Mouse (Mus musculus) hindbrain, embryonic 15.5 days (tissue): Measurements from ENCODE around the gene Insyn1. TPM values are rescaled to one million over a fixed set of nuclear protein-coding genes. Genes with fewer than 3 reads are reported as not detected.
A peak's percentile ranks its signal among the peaks of the same experiment; 100 is the strongest.

Source experiments
- ATAC-seq: fragments of 200-750 bp; cut with Nextera tagmentation; 2 replicates; pipeline ENCODE4 v1.8.0; 2017; ENCODE audit warnings: low read depth, moderate number of reproducible peaks, moderate TSS enrichment; ENCODE audit not compliant: low FRiP score
- H3K27ac ChIP-seq: fragments of 300-500 bp; sonication (generic); replicated peaks from 2 replicates; pipeline ENCODE4 v1.5.1; 2015; ENCODE audit warnings: mild to moderate bottlenecking, inconsistent platforms
- H3K27me3 ChIP-seq: fragments of 300-500 bp; sonication (generic); 2 replicates; pipeline ENCODE4 v1.6.1; 2015; ENCODE audit warnings: control low read depth, inconsistent platforms
- H3K36me3 ChIP-seq: fragments of 300-500 bp; sonication (generic); 2 replicates; pipeline ENCODE4 v1.6.1; 2015; ENCODE audit warnings: control low read depth, inconsistent platforms
- H3K4me1 ChIP-seq: fragments of 300-500 bp; sonication (generic); replicated peaks from 2 replicates; pipeline ENCODE4 v1.6.1; 2015; ENCODE audit warnings: control low read depth, inconsistent platforms
- H3K4me2 ChIP-seq: fragments of 300-500 bp; sonication (generic); 2 replicates; pipeline ENCODE4 v1.6.1; 2015; ENCODE audit warnings: moderate library complexity, mild to moderate bottlenecking, inconsistent platforms
- H3K4me3 ChIP-seq: fragments of 300-500 bp; sonication (generic); 2 replicates; pipeline ENCODE4 v1.5.1; 2015; ENCODE audit warnings: mild to moderate bottlenecking, inconsistent platforms
- H3K9ac ChIP-seq: fragments of 300-500 bp; sonication (generic); 2 replicates; pipeline ENCODE4 v1.6.1; 2015; ENCODE audit warnings: inconsistent platforms
- H3K9me3 ChIP-seq: fragments of 300-500 bp; sonication (generic); 2 replicates; pipeline ENCODE4 v1.6.1; 2016; ENCODE audit warnings: control low read depth, inconsistent platforms
- WGBS: fragments of 180-500 bp; shearing (Covaris S2); methylation state at CpG from one replicate; pipeline ENCODE4 v1.1.7; 2015; 5-methylcytosine and 5-hydroxymethylcytosine counted together
- polyA plus RNA-seq: library from polyadenylated mRNA; unstranded; fragments of >200 nt; fragmentation: Nextera tagmentation; extraction: Ambion mirVana; gene quantifications from 2 replicates; pipeline ENCODE4 v1.2.1, GENCODE M21; 2015

Insyn1 gene
- polyA plus RNA-seq, 1 experiment from 2014 or later, result 14.5 TPM

GRCm38 (mm10) chr9:58519953-58520352 lies 31.6 kb downstream of the Insyn1 start:
- Histone ChIP-seq H3K9me3 (no peaks in the 10 kb centered on the region), H3K4me3 (no peak overlapping the region), H3K4me1 (peaks cover 8% of the 10 kb centered on the region; the same call in 1 of the 2 replicates), H3K27ac (no peak overlapping the region), H3K9ac (no peak overlapping the region), H3K4me2 (no peak overlapping the region), H3K36me3 (0 out of 2 replicates have a peak, but pooled peaks cover 3% of the 10 kb centered on the region), H3K27me3 (no peaks in the 10 kb centered on the region)
- 78% methylated on average over 3 of the region's 3 CpGs for WGBS
- ATAC-seq, result no peak

GRCm38 (mm10) chr9:58520816-58521581 lies 32.6 kb downstream of the Insyn1 start:
- ATAC-seq, result no peak
- Histone ChIP-seq H3K4me3 (no peak overlapping the region), H3K36me3 (0 out of 2 replicates have a peak, but pooled peaks cover 3% of the 10 kb centered on the region), H3K4me2 (no peak overlapping the region), H3K4me1 (peaks cover 3% of the 10 kb centered on the region; the same call in 1 of the 2 replicates), H3K9me3 (no peaks in the 10 kb centered on the region), H3K27me3 (no peaks in the 10 kb centered on the region), H3K27ac (no peak overlapping the region), H3K9ac (no peak overlapping the region)
- WGBS, result 73% methylated on average over 5 of the region's 5 CpGs

- H3K27me3 ChIP-seq, result no peaks in the 10 kb centered on the region
These were observed 33.5 kb downstream of the Insyn1 start for GRCm38 (mm10) chr9:58521883-58522423.

GRCm38 (mm10) chr9:58525108-58525507 lies 36.7 kb downstream of the Insyn1 start:
- Histone ChIP-seq H3K36me3 (0 out of 2 replicates have a peak, but pooled peaks cover 9% of the 10 kb centered on the region), H3K9ac (no peak overlapping the region)

More at GRCm38 (mm10) chr9:58521883-58522423, 33.5 kb downstream of the Insyn1 start:
- H3K4me1 ChIP-seq, result peaks cover 3% of the 10 kb centered on the region; the same call in 1 of the 2 replicates
- no peak overlapping the region for H3K27ac ChIP-seq
- H3K9me3 ChIP-seq, result no peaks in the 10 kb centered on the region
- no peak overlapping the region for H3K4me2 ChIP-seq
- ATAC-seq, result no peak
- H3K4me3 ChIP-seq, result no peak overlapping the region
- H3K9ac ChIP-seq, result no peak overlapping the region
- 60% methylated on average over 4 of the region's 4 CpGs for WGBS
- 0 out of 2 replicates have a peak, but pooled peaks cover 3% of the 10 kb centered on the region for H3K36me3 ChIP-seq

GRCm38 (mm10) chr9:58527841-58528240 lies 39.4 kb downstream of the Insyn1 start:
- H3K4me2 ChIP-seq, result no peak overlapping the region
- no peak overlapping the region for H3K27ac ChIP-seq
- H3K9ac ChIP-seq, result no peak overlapping the region
- no peaks in the 10 kb centered on the region for H3K4me1 ChIP-seq
- 41% methylated on average over 4 of the region's 4 CpGs for WGBS
- ATAC-seq, result no peak
- no peaks in the 10 kb centered on the region for H3K9me3 ChIP-seq
- no peaks in the 10 kb centered on the region for H3K27me3 ChIP-seq
- no peak overlapping the region for H3K4me3 ChIP-seq
- 0 out of 2 replicates have a peak, but pooled peaks cover 9% of the 10 kb centered on the region for H3K36me3 ChIP-seq

More at GRCm38 (mm10) chr9:58525108-58525507, 36.7 kb downstream of the Insyn1 start:
- 86% methylated on average over 4 of the region's 4 CpGs for WGBS
- Histone ChIP-seq H3K4me3 (no peak overlapping the region), H3K9me3 (no peaks in the 10 kb centered on the region), H3K27ac (no peak overlapping the region), H3K4me1 (no peaks in the 10 kb centered on the region), H3K4me2 (no peak overlapping the region), H3K27me3 (no peaks in the 10 kb centered on the region)
- no peak for ATAC-seq

- ATAC-seq, result no peak
- H3K4me3 ChIP-seq, result no peak overlapping the region
- H3K27me3 ChIP-seq, result no peaks in the 10 kb centered on the region
- H3K9ac ChIP-seq, result no peak overlapping the region
- H3K4me1 ChIP-seq, result no peaks in the 10 kb centered on the region
- 91% methylated on average over 13 of the region's 13 CpGs for WGBS
- H3K4me2 ChIP-seq, result no peak overlapping the region
- no peak overlapping the region for H3K27ac ChIP-seq
- H3K36me3 ChIP-seq, result 0 out of 2 replicates have a peak, but pooled peaks cover 10% of the 10 kb centered on the region
- H3K9me3 ChIP-seq, result no peaks in the 10 kb centered on the region
These were observed 42.0 kb downstream of the Insyn1 start for GRCm38 (mm10) chr9:58530407-58530806.

- no peak for ATAC-seq
- Histone ChIP-seq H3K9me3 (no peaks in the 10 kb centered on the region), H3K9ac (no peak overlapping the region), H3K36me3 (peaks cover 19% of the 10 kb centered on the region; the same call in 1 of the 2 replicates), H3K4me1 (no peaks in the 10 kb centered on the region), H3K4me2 (no peak overlapping the region), H3K27ac (no peak overlapping the region), H3K4me3 (no peak overlapping the region), H3K27me3 (no peaks in the 10 kb centered on the region)
- WGBS, result 79% methylated on average over 4 of the region's 4 CpGs
These were observed 43.8 kb downstream of the Insyn1 start for GRCm38 (mm10) chr9:58532236-58532635.

- H3K4me2 ChIP-seq, result no peak overlapping the region
- H3K27me3 ChIP-seq, result no peaks in the 10 kb centered on the region
- H3K36me3 ChIP-seq, result peaks cover 22% of the 10 kb centered on the region; the same call in 1 of the 2 replicates
- no peak overlapping the region for H3K27ac ChIP-seq
- H3K9me3 ChIP-seq, result no peaks in the 10 kb centered on the region
- 95% methylated on average over 6 of the region's 6 CpGs for WGBS
- no peak overlapping the region; the same call in 1 of the 2 replicates for H3K9ac ChIP-seq
- H3K4me1 ChIP-seq, result no peaks in the 10 kb centered on the region
- no peak for ATAC-seq
- no peak overlapping the region for H3K4me3 ChIP-seq
These were observed 44.9 kb downstream of the Insyn1 start for GRCm38 (mm10) chr9:58533322-58533721.

- H3K9ac ChIP-seq, result no peak overlapping the region
- WGBS, result 44% methylated on average over 1 of the region's 1 CpGs
- H3K27ac ChIP-seq, result no peak overlapping the region
- H3K4me2 ChIP-seq, result no peak overlapping the region
- H3K4me1 ChIP-seq, result no peaks in the 10 kb centered on the region
- no peak overlapping the region for H3K4me3 ChIP-seq
- ATAC-seq, result no peak
- H3K27me3 ChIP-seq, result no peaks in the 10 kb centered on the region
- peaks cover 19% of the 10 kb centered on the region; the same call in 1 of the 2 replicates for H3K36me3 ChIP-seq
- no peaks in the 10 kb centered on the region for H3K9me3 ChIP-seq
These were observed 46.4 kb downstream of the Insyn1 start for GRCm38 (mm10) chr9:58534766-58535165.

- no peak overlapping the region for H3K27ac ChIP-seq
- H3K9ac ChIP-seq, result no peak overlapping the region
- H3K4me3 ChIP-seq, result no peak overlapping the region
- WGBS, result 73% methylated on average over 20 of the region's 20 CpGs
- ATAC-seq, result peak; percentile 38; the same call in 1 of the 2 replicates
- H3K4me2 ChIP-seq, result no peak overlapping the region
- no peaks in the 10 kb centered on the region for H3K9me3 ChIP-seq
- no peaks in the 10 kb centered on the region for H3K27me3 ChIP-seq
- peaks cover 16% of the 10 kb centered on the region; the same call in 1 of the 2 replicates for H3K36me3 ChIP-seq
- no peaks in the 10 kb centered on the region for H3K4me1 ChIP-seq
These were observed 47.2 kb downstream of the Insyn1 start for GRCm38 (mm10) chr9:58535447-58536134.

GRCm38 (mm10) chr9:58537774-58538173 lies 49.4 kb downstream of the Insyn1 start:
- H3K27me3 ChIP-seq, result no peaks in the 10 kb centered on the region
- H3K27ac ChIP-seq, result no peak overlapping the region
- H3K9me3 ChIP-seq, result no peaks in the 10 kb centered on the region
- H3K4me3 ChIP-seq, result no peak overlapping the region
- no peak overlapping the region for H3K4me2 ChIP-seq
- H3K4me1 ChIP-seq, result peaks cover 13% of the 10 kb centered on the region
- H3K36me3 ChIP-seq, result peaks cover 16% of the 10 kb centered on the region; the same call in 1 of the 2 replicates
- 82% methylated on average over 3 of the region's 3 CpGs for WGBS
- H3K9ac ChIP-seq, result no peak overlapping the region
- no peak for ATAC-seq
